Mouse (Mus musculus) gastrocnemius, adult 8-10 months (tissue): ENCODE results near the gene Egfl8. TPM values are rescaled to one million over a fixed set of nuclear protein-coding genes. Genes with fewer than 3 reads are reported as not detected.

Experiments used
- DNase-seq, 2 experiments: peaks; one replicate each; pipeline ENCODE4 v3.0.0; 2022; ENCODE audit warnings: low spot score in 2 of 2
- total RNA-seq, 4 experiments: library from RNA; stranded (reverse); gene quantifications; 2 replicates each; pipeline ENCODE4 v1.2.4; 2022

The Egfl8 gene
- total RNA-seq, 4 experiments from 2014 or later, result 0.77 to 1.4 (median 1.1) TPM

DNA sequence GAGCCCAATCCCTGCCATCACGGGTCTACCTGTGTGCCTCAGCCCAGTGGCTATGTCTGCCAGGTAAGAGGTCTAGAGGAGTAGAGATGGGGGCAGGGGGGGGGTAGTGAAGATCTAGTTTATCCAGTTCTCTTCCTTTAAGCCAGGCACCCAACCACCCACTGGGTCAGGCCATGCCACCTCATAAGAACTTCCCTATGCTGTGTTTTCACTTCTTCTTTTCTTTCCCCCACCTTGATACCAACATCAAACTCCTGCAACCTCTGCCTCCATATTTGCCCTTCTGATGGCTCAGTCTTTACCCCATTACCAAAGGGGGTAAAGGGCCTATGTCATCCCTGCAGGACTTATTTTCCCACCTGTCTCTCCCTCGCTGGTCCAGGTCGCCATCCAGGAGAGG, 37.7 kb downstream of the Egfl8 start:
- no peak for DNase-seq

DNA sequence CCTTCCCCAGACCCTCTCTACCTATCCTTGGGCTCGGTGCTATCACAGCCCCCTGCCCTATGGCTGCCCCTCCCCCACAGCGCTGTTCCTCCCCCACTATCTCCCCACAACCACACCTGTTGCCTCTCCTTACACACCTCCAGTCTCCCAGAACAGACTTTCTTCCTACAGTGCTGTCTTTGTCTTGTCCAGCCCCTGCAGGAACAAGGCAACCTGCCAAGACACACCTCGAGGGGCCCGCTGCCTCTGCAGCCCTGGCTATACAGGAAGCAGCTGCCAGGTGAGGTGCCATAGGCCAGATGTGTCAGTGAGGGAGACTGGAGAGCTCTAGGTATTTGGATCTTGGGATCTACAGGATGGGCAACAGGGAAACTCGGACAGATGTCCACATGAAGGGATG, 39.2 kb downstream of the Egfl8 start:
- no peak for DNase-seq

DNA sequence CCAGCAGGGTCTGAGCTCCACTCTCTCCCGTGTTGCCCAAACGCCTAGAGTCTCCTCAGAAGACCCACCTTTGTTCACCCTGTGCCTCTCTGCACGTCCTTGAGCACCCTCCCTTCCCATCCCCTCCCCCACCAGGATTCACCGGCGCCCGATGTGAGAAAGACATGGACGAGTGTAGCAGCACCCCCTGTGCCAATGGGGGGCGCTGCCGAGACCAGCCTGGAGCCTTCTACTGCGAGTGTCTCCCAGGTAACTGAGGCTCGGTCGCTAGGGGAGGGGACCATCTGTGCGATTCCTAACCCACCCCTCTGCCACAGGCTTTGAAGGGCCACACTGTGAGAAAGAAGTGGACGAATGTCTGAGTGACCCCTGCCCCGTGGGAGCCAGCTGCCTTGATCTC, 43.4 kb downstream of the Egfl8 start:
- no peak for DNase-seq

DNA sequence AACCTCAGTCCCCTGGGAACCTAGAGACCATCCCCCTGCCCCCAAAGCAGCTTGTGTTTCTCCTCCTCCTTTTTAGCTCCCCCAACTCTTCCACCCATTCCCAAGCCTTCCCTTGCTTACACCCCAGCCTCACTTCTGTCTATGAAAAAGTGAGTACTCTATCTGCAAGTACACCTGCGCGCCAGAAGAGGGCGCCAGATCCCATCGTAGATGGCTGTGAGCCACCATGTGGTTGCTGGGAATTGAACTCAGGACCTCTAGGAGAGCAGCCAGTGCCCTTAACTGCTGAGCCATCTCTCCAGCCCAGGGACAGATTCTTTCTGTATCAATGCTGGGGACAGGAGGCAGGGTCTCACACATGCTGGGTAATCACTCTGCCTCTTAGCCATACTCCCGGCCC, 43.9 kb downstream of the Egfl8 start:
- DNase-seq, result no peak

DNA sequence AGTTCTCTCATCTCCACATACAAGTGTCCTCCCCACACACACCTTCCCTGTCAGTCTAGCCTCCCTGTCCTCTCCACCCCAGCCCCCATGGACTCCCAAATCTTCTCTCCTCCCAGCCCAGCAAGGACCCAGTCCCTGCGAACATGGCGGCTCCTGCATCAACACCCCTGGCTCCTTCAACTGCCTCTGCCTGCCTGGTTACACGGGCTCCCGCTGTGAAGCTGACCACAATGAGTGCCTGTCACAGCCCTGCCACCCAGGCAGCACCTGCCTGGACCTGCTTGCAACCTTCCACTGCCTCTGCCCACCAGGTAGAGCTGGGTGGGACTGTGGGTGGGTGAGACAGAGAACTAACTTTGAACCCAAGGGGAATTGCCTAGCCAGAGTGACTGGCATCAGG, 45.9 kb downstream of the Egfl8 start:
- no peak for DNase-seq

DNA sequence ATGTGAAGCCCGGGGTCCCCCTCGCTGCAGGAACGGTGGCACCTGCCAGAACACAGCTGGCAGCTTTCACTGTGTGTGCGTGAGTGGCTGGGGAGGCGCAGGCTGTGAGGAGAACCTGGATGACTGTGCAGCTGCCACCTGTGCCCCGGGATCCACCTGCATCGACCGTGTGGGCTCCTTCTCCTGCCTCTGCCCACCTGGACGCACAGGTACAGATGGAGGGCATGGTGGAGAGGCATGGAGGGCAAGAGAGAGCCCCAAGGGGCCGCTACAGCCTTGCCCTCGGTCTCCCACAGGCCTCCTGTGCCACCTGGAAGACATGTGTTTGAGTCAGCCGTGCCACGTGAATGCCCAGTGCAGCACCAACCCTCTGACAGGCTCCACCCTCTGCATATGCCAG, 47.4 kb downstream of the Egfl8 start:
- no peak for DNase-seq

DNA sequence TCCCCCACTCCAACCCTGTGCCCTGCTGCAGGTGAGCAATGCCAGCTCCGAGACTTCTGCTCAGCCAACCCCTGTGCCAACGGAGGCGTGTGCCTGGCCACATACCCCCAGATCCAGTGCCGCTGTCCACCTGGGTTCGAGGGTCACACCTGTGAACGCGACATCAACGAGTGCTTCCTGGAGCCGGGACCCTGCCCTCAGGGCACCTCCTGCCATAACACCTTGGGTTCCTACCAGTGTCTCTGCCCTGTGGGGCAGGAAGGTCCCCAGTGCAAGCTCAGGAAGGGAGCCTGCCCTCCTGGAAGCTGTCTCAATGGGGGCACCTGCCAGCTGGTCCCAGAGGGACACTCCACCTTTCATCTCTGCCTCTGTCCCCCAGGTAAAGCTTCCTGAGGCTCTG, 48.5 kb downstream of the Egfl8 start:
- DNase-seq, result no peak

DNA sequence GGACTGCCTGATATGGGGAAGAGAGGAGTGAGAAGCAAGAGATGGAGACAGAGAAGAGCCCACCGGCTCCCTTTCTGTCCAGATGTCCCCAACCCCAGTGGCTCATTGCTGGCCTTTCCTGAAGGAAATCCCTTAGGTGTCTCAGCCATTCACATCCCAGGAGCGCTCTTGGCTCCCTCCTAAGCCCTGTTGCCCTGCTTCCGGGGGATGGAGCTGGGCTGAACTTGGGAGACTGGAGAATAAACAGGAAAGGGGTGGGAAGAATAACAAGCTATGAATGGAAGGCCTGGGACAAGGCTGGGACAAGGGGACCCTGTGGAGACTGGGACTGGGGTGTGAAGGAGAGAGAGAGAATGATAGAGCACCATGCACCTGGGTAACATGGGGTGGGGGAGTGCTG, 51.0 kb downstream of the Egfl8 start:
- DNase-seq, result no peak

DNA sequence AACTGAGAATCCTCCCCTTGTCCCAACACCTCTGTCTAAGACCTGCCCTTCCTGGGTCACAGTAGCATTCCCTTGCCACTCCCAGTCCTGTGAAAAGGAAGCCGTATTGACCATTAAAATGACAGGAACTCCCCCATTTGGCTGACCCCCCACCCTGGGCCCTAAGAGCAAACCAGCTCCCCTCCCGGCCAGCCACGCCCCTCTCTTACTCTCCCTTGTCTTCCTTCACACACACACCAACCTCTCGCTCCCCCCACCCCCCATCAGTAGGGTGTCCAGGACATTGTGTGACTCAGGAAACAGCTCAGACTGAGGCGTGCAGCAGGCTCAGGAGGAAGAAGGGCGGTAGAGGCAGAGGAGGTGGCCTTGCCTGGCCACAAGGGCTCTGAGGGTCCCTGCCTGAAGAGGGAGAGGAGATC, 51.8 kb downstream of the Egfl8 start, which contains the start of gene Notch4:
TSS of gene Notch4 (plus strand) at position 266 of the 419 bp plus-strand sequence.
- DNase-seq, result no peak

DNA sequence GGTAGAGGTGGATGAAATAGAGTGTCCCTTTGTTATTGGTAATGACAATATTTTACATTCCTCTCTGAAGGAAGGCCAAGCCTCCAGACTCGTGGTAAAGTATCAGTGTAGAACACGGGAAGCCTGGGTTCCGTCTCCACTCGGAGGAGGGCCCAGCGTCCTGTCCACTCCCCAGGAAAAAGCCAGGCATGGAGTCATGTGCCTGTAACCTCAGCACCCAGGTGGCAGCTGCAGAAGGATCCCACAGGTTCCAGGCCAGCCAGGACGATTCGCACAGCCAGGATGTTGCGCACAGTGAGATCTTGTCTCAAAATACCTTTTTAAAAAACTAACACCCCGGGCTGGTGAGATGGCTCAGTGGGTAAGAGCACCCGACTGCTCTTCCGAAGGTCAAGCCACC, 52.4 kb downstream of the Egfl8 start:
- DNase-seq, result no peak

Other genes with a start within 250 kb of the Egfl8 start
- gene Btnl1, start 238.8 kb downstream of the Egfl8 start, total RNA-seq, result not detected
- not detected for gene BC051142, start 217.2 kb downstream of the Egfl8 start, total RNA-seq
- not detected for gene Btnl4, start 138.7 kb downstream of the Egfl8 start, total RNA-seq
- gene Btnl6, start 98.6 kb downstream of the Egfl8 start, total RNA-seq, result not detected
- gene Notch4, start 51.7 kb downstream of the Egfl8 start, total RNA-seq, result 1 to 10 TPM; 4.6 to 8.2 (median 5.7) TPM
- gene Gpsm3, start 26.2 kb downstream of the Egfl8 start, total RNA-seq, result 1 to 10 TPM in 1 of 4 experiments, under 1 TPM in 3; 0.53 to 1.8 (median 0.77) TPM
- 10 to 100 TPM in 3 of 4 experiments, 1 to 10 TPM in 1; 9.1 to 15.4 (median 13.8) TPM for gene Pbx2, start 24.7 kb downstream of the Egfl8 start, total RNA-seq
- under 1 TPM in 1 of 4 experiments, not detected in 3; 0.19 TPM for gene Ager, start 18.1 kb downstream of the Egfl8 start, total RNA-seq
- gene Rnf5, start 12.3 kb downstream of the Egfl8 start, total RNA-seq, result 10 to 100 TPM; 20.2 to 23.9 (median 22.7) TPM
- gene Agpat1, start 11.7 kb downstream of the Egfl8 start, total RNA-seq, result 100 to 1,000 TPM in 2 of 4 experiments, 10 to 100 TPM in 2; 89.5 to 104 (median 97.0) TPM
- gene Ppt2, start 12.5 kb upstream of the Egfl8 start, total RNA-seq, result 10 to 100 TPM; 38.0 to 40.7 (median 39.9) TPM
- gene Prrt1, start 13.6 kb upstream of the Egfl8 start, total RNA-seq, result under 1 TPM in 3 of 4 experiments, not detected in 1; 0.12 to 0.35 (median 0.25) TPM
- gene Fkbpl, start 28.8 kb upstream of the Egfl8 start, total RNA-seq, result 1 to 10 TPM; 5.3 to 9.4 (median 8.9) TPM
- gene Atf6b, start 31.2 kb upstream of the Egfl8 start, total RNA-seq, result 1 to 10 TPM; 5.4 to 7.6 (median 6.3) TPM
- 10 to 100 TPM; 18.1 to 27.4 (median 23.3) TPM for gene Tnxb, start 54.6 kb upstream of the Egfl8 start, total RNA-seq
- gene C4b, start 127.9 kb upstream of the Egfl8 start, total RNA-seq, result 10 to 100 TPM in 1 of 4 experiments, 1 to 10 TPM in 3; 1.3 to 10.9 (median 4.9) TPM
- gene Cyp21a1, start 188.6 kb upstream of the Egfl8 start, total RNA-seq, result 1 to 10 TPM in 1 of 4 experiments, under 1 TPM in 1, not detected in 2; 0.34 to 3.1 TPM
- gene Stk19, start 221.0 kb upstream of the Egfl8 start, total RNA-seq, result 1 to 10 TPM; 5.6 to 8.0 (median 6.9) TPM
- gene Dxo, start 221.0 kb upstream of the Egfl8 start, total RNA-seq, result 1 to 10 TPM; 7.3 to 9.9 (median 8.6) TPM
- gene Skiv2l, start 234.2 kb upstream of the Egfl8 start, total RNA-seq, result 10 to 100 TPM; 21.3 to 23.4 (median 21.9) TPM
- gene Nelfe, start 234.4 kb upstream of the Egfl8 start, total RNA-seq, result 10 to 100 TPM in 1 of 4 experiments, 1 to 10 TPM in 3; 7.6 to 10.4 (median 8.9) TPM
- 1 to 10 TPM in 3 of 4 experiments, under 1 TPM in 1; 0.56 to 6.3 (median 2.8) TPM for gene Cfb, start 246.5 kb upstream of the Egfl8 start, total RNA-seq